Mouse (Mus musculus) yolk sac, embryonic 10.5 days (tissue): ENCODE measurements at regions not wholly inside any gene's neighbourhood (a gene's known extent, or its start where the extent isn't known, plus 50 kb on each side); places are given as distances from the start of the nearest gene placed in this dataset.

ENCODE experiments used
- DNase-seq: peaks from one replicate; pipeline ENCODE4 v3.0.0-alpha.2; 2017; ENCODE audit warnings: low spot score

DNA sequence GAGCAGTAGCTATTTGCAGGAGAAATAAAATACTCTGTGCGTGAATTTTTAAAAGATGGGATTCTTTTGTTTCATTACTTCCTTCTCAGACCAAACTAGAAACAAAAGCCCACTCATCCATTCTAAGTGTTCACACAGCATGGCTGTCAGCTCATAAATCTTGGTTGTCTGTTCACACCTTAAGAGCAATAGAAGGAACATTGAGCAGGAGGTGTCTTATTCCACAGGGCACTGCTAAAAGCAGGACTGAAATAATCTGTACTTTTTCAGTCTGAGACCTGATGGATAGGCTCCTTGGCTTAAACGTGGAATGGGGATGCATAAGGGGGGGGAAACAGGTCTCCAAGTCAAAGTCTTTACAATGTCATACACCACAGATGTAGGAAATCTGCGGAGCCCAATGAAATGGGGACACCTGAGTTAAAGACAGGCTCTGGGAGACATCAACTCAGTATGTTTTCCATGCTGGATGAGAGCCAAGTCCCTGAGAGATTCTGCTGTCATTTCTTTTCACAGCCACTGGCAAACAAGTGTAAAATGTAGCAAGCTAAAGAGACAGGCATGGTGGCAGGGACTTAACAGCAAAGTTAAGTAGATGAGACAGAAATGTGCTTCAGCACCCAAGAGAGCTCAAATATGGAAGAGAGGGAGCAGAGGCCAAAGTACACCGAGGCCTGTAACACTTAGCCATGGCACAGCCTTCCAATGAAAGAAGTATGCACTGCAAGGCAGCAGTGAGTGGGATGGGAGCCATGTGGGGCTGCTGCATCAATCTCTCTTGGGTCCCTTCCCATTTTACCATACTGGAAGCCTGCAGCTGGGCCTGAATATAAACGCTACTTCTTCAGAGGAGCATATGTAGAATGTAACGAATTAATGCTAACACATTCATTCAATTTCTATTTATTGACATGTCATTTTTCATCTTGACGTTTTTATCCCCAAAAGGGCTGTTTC lies 2492.0 kb upstream of the Gm7489 start:
- DNase-seq: no peak

DNA sequence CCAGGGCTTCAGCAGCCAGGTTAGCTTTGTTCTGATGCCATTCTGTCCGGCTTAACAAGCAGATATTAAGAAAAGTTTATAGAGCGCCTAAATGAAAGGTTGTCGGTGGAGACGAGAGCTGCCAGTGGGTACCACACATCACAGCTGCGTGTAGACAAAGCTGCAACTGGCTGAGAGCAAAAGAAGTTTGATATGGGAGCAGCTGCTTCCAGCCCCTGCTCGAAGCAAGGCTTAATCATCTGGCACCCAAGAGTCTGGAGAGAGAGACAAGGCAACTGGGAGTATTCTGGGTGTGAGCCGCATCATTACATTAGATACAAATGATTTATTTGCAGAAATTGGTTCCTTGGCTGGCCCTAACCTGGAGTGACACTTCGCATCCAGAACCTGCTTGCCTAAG lies 2488.7 kb upstream of the Gm7489 start:
- no peak for DNase-seq

DNA sequence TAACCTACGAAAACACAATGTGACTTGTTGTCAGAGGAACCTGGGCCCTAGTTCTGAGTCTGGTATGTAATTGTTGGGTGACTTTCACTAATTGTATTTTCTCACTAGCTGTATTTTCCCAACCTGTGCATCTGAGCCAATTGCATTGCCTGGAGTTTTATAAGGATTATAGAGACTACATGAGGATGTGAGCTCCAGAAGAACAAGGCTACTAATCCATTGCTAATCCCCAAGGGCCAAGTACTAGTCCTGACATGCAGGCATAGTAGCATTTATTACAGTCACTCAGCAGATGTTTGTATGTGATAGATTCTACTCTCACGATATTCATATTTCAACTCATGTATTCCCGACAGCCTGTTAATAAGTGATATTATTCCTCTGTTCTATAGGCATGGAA lies 2481.1 kb upstream of the Gm7489 start:
- DNase-seq: no peak

DNA sequence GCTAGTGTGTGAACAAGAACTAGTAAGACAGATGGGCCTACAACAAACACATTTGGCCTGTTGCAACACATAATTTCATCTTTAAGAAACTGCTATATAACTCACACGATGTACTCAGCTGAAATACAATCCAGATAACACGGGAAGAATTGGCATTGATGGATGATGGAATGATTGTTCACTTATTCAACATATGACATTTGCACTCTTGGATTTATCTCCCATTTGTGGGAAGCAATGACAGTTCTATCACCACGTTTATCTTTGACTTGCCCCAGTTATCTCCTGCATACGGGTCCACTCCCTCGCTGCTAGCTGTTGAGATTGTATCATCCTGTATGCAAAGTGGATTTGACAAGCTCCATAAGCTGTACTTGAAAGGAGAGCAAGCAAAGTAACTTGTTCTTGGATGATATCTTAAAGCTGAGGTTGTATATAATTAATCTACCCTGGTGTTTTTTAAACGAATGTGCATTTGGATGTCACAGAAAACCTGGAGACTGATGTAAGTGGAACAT lies 2474.9 kb upstream of the Gm7489 start:
- DNase-seq: no peak

DNA sequence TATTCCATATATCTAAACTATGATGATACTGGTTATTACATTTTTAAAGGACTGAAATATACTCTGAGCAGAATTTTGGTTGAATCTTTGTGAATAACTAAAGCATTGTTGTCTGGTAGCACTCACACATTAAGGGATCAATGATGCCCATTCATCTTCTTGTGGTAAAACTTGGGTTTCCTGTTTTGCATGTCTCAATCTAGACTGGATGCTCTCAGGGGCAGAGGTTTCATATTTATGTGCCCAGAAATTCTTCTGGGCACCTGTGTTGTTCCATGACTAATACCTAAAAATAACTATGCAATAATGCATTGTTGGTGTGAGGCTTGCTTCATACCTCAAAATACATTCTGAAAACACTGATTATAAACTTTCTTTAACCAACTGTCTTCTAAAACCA lies 2472.7 kb upstream of the Gm7489 start:
- no peak for DNase-seq

DNA sequence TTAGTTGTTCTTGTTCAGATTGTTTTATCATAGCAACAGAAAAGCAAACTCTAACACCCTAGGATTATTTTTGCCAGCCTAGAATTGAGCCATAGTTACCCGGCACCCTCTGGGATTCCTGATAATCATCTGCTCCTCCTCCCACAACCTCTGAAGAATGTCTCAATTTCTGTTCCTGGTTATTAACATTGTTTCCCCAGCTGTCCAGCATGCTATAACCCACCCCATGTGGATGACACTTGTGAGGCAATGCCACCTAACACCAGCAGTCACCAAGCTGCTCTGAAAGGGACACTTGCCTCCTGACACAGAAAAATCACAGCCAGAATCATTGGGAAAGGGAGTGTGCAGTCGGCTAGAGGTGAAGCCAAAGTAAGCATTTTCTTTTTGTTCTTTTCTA lies 2442.1 kb upstream of the Gm7489 start:
- no peak for DNase-seq

DNA sequence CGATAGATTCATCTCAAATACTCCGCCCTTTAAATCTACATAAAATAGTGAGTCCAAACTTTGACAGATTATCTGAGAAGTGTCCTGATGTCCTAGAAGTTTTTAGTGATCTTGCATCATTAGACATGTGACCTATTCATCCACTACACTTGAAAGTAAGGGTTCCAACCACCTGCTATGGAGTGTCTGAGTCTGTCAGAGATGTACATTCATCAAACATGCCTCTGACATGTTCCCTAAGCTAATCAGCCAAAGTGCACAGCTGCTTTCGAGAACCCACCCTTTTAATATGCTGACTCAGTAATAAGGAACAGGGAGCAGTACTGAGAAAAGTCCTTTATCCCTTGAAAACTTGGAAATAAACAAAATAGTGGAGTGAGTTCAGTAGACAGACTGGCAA lies 2414.8 kb upstream of the Gm7489 start:
- DNase-seq: no peak

DNA sequence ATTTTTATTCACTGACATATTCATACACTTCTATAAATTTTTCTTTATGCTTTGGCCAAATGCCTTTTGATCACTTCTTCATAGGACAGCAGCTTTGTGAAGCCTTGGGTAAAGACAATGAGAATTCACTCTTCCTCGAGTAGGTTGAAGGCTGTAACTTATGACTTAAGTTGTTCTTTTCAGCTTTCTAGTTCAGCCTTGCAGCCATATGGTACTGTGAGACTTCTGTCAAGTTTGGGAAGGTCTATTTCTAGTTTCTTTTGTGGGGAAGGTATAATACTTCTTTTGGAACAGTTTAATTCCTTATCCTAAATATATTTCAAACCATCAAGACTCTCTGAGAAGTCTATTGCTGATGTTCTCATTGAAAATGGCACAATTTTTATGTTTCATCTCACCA lies 2413.6 kb upstream of the Gm7489 start:
- no peak for DNase-seq

DNA sequence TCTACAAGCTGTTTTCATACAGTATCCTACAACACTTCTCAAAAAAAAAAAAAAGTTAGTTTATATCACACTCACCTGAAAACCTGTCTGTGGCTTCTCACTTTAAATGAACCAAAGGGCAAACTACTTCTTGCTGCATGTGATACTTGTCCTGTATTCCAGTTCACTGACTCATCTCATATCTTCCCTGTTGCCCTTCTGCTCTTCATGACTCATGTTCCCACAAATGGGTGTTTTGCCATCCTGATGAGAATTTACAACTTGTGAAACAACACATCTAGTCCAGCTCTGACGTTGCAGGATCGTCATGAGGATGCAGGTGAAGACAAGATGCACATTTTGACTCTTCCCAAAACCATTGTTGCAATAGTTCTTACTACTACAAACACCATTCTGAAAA lies 2412.7 kb upstream of the Gm7489 start:
- no peak for DNase-seq

DNA sequence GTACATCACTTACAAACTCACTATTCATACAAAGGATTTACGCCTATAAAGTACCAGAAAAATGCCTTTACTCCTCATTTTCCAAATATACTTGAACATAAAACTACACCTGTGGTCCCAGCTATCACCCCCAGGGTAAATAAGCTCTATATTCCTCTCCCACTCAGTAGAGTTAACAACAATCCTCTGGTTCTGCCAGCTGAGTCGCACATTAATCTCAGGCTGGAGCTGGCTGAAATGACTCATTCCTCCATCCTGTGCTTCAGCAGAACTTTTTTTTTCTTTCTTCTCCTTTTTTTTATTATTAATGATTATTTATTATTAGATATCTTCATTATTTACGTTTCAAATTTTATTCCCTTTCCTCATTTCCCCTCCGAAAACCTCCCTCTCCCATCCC lies 2402.8 kb upstream of the Gm7489 start:
- no peak for DNase-seq

DNA sequence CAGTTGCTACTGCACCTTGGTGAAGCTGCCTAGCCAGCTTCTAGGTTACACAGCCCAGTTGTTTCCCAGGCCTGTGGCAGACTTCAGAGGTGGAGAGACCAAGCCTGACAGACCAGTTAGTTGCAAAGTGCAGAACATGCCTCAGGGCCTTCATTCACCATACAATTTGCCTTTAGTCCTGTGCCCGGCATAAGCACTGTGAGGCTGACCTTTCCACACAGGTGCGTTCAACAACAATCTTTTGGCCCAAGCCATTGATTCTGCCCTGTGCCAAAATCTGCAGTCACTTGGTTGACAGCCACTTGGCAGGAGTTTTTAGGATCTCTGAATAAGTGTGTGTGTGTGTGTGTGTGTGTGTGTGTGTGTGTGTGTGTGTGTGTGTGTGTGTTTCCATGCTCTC lies 2400.5 kb upstream of the Gm7489 start:
- no peak for DNase-seq

DNA sequence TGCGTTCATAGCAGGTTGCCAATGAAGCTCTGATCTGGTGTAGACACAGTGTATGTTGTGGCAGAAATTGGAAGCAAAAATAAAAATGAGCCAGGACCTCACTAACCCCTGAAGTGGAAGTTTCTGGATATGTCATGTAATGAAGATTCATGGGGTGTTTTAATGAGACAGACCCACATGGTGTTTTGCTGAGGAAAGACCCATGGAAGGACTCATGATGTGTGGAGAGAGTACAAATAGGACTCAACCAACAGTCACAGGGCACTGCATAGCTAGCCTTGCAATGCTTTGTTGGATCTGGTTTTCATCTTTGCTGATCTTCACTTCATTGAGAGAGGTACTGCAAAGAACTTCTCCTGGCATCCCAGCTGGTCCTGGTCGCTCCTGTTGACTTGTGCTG lies 2399.2 kb upstream of the Gm7489 start:
- no peak for DNase-seq

DNA sequence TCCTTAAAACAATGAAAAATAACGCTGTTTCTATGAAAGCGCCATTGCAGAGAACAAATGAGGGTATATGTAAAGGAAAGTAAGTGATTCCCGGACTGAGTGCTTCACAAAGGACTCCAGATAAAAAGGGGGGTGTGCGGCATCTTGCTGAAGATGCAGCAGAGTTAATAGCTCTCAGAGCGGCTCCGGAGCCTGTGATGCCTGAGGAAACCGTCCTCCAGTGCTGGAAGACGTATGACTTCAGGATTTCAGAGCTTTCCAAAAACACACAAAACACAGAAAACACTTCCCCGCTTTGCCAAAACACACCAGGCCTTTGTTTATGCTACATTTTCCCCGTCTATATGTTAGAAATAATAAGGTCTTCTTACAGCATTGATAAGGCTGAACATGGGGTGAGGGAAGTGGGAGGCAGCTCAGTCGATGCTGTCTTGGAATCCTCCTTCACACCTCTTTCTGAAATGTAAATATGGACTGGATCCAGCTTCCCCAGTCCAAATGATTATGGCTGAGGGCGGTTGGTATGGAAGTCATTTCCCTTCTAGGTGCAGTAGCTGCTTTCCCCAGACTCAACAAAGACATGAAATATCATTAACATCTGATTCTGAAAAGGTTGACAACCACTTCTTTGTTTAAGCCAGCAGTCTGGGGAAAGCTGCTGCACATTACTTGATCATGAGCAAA lies 2382.5 kb upstream of the Gm7489 start:
- no peak for DNase-seq

DNA sequence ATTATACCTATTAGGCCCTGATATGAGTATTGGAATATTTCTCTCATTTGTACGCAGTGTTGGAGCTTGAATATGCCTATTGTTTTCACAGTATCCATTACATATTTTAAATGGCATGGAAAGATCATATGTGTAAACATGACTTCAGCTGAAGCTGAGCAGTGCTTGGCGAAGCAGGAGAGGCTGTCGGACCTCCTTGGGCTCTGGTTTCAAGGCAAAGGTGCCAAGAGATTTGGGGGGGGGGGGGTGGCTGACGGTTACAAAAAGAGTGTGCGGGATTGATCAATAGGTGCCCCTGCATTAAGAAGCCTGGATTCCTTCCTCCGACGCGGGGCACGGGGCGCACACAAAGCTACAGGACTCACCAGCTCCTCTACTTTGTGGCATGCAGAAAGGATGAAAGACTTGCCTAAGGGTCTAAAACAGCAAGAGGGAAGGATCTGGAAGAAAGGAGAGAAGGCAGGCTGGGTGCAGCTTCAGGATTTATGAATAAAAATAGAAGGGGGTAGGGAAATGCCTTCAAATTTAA lies 2381.9 kb upstream of the Gm7489 start:
- no peak for DNase-seq

DNA sequence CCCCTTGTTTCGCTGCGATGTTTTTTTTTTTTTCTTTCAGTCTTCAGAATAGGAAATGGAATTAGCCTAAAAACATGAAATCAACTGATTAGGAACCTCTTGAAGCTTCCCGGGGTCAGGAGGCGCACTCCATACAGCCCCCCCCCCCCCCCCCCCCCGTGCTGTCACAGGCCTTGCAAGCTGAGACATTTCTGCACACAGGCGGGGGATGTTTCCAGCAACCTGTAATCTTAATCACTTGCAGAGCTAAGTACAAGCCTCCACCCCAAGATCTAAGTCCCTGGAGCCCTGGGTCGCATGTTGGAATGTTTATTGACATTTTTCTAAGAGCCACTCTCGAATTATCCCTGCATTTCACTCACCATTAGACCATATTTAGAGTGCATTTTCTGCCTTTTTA lies 2381.4 kb upstream of the Gm7489 start:
- no peak for DNase-seq

DNA sequence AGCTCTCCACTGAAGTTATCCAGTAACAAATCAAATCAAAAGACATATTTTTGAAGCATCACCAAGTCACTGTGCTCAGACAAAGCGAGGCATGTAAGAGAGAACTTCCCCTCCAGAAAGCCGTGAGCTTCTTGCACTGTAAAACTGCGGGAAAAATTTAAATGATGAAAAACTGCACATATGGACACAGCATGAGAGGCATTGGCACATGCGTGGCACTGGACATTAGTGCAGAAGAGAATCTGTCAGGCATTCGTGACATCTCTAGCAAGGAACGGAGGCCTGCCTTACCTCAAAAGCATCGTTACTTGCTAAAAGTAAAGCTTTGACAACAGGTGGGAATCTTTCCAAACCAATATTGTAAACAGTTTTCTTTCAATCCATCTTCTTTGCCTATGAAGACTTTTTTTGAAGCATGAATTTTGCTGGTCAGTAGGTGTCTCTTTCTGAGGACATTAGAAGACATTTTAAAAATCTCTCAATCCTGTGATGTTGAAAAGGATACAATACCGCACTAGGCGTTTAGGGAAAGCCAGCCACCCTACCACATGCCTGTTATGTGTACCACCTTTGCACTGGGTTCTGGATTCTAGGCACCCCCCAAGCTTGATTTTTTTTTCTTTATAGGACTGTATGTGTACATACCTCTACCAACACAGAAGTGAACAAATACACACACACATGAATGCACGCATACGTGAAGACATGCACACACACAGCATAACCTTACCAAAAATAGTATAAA lies 2380.5 kb upstream of the Gm7489 start:
- no peak for DNase-seq

DNA sequence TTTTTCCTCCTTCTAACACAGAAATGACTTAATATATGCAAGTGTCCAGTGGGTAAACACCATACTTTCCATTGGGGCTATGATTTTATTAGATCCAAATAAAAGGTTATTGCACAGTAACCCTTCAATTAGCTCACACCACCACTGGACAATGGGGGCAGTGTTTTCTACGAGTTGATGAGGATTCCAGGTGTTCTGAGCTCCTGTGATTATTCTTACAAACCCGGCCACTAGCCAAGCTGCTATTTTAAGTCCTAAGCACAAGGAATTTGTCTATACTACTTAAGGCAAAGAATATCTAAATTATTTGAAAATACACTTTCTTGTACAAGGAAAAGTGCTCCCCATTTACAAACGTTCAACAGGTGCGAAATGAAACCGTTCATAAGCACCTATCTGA lies 2379.9 kb upstream of the Gm7489 start:
- DNase-seq: no peak

DNA sequence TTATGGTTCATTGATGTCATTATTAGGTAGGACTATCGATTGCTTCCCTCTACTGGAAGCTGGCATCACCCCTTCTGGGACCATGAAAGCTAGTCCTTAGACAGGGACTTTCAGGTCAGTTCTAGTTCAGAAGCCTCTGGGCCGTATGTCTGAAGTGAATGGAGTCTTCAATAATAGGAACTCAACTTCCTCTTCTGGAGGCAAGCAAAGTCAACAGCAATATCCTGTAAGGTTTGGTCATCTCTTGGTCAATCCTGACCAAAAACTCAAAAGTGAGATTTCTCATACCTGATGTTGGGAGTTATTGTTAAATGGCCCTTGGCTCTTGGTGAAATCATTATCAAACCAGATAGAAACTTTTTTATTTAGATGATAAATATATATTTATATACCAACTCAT lies 2377.6 kb upstream of the Gm7489 start:
- no peak for DNase-seq

DNA sequence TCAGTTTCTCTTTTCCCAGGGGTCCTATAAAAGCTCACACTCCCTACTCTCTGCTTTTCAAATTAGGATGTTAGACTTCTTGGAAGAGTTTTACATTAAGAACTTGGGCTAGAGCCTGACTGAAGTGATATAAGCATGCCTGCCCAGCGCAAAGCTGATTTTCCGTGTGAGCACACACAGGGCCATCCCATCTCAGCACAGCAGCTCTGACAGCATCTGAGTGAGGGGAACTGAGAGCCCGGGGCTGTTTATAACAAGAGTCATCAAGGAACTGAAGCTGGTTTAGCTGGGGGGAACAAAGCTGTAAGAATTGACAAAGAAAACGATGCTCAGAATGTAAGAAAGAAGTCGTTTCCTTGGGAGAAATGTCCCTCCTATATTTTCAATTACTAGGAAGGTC lies 2373.4 kb upstream of the Gm7489 start:
- no peak for DNase-seq

DNA sequence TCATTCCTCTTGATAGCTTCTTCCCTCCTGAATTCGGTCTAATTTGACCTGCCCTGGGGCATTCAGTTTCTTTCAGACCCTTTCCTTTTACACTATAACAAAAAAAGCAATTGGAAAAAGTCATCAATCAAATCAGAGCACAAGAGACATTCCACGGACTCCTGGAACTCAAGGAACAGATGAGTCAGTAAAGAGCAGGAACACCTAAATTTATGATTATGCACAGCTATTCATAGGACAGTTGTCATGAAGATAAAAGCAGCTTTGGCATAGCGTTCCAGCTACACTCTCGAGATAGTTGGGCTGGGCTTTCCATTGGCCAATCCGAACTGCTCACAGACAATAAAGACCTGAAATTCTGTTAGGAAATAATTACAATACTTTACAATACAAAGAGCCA lies 2348.4 kb upstream of the Gm7489 start:
- DNase-seq: no peak

DNA sequence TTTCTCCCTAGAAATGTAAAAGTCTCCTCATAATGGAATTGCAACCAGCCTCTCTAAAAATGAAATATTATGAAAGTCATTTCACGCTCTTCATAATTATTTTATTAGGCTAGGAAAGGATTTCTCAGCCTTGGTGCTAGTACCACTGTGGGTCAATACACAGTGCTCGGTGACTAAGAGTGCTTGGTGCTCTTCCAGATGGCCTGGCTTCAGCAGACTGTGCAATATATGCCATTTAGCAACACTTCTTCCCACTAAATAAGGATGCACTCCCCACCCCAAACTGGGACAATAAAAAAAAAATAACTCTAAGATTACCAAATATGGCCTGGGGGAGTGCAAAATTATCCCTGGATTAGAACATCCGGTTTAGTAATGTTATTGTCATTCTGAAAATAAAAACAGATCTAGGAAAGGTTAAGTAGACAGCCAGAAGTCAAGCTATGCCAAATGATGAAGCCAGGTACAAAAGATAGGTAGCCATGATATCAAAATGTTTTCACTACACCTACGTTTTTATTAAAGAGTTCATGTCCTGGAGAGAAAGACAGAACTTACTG lies 2333.4 kb upstream of the Gm7489 start:
- no peak for DNase-seq

DNA sequence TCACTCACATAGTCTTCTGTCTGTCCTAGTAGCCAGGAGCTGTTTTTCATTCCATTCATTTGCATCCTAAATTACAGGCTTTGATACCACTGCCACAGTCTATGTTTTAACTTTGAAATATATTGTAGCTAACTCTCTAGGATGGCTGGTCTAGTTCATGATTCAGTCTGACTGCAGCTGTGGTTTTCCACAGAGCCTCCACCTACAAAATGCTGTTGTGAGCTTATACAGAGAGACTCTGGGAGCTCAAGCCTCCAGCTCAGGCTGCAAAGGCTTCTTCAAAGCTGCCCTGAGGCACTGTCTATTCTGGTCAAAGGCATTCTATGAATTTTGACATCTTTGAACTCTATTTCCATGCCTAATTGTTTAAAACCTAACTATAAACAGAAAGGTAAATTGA lies 2326.5 kb upstream of the Gm7489 start:
- no peak for DNase-seq
